Mouse (Mus musculus): ENCODE results near the gene Vwce.

Gene Vwce

DNA sequence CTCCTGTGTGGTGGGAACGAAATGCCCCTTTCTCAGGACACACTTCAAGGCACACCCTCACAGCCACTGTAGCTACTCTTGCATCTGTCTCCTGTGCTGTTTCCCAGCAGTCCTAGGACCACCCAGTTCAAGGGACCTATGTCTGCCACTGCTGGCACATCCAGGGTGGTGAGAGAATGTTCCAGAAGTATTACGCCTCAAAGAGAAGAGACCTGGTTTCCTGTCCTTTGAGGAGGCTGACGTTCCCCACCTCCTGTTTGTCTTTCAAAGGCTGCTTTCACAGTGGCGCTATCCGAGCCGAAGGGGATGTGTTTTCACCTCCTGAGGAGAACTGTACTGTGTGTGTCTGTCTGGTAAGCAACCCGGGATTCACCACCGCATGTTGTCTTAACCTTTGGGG is 14.1 kb downstream of the Vwce start:
- DNase-seq = no peak

DNA sequence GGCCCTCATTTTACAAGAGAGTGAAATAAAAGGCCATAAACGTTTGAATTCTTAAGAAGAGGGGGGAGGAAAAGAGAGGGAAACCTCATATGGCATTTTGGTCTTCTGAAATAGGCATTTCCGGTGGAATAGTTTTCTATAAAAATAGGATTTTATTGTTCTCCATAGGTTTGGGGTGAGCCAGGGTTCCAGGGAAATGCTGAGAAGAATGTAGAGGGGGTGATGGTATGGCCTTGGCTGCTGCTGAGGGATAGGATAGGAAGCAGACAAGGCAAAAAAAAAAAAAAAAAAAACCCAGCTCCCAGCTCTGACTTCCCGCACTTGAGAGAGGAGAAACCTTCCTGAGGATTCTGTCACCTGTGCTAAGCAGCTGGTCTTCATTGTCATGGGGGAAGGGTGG is 22.0 kb downstream of the Vwce start:
- DNase-seq = no peak

DNA sequence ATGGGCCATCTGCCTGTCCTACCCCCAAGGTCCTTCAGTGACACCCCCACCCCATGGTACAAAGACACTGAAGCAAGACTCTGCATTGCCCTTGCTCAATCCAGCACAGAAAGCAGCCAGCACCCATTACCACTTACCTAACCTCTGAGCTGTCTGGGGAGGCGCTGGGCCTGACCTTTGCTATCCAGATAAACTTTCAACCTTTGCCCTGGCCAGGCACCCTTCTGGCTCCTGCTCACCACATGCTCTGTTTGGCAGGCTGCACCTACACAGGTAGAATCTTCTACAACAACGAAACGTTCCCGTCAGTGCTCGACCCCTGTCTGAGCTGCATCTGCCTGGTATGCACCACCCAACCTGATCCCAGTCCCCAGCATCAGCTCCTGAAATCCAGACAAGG is 23.7 kb downstream of the Vwce start:
- DNase-seq = no peak

GRCm38 (mm10) chr19:10658406-10658805 is 24.4 kb downstream of the Vwce start:
- DNase-seq = no peak

DNA sequence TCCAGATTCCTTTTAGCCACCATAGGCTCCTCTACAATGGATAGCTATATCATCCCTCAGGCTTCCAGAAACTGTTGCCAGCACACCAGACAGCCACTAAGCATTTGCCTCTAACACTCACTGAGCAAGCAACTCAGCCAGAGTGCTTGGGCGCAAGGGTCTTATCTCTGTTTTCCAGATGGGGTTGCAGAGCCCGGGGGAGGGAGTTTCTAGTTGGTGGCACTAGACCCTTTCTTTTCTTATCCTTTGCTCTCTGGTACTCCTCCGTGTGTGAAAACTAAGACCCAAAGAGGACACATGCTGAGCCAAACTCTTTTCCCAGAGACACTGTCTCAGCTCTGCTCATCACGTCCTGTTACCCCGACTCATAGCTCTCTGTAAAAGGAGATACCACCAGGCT is 27.4 kb downstream of the Vwce start:
- DNase-seq = no peak

GRCm38 (mm10) chr19:10661919-10662318 is 27.9 kb downstream of the Vwce start:
- DNase-seq = no peak

DNA sequence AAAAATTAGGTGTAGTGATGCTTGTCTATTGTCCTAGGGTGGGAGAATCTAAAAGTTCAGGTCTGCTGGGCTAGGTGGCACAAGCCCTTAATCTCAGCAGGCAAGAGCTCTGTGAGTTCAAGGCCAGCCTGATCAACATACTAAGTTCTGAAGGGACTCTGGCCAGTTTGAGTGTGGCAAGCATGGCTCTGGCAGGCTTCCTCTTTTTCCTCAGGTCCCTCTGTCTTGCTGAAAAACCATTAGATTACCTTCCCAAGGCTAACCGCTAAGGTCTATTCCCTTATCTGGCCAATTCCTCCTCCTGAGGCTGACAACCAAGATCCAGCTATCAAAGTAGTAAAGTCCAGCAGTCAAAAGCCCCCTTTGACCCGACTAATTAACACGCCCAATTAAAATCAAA is 28.7 kb downstream of the Vwce start:
- no peak for DNase-seq

DNA sequence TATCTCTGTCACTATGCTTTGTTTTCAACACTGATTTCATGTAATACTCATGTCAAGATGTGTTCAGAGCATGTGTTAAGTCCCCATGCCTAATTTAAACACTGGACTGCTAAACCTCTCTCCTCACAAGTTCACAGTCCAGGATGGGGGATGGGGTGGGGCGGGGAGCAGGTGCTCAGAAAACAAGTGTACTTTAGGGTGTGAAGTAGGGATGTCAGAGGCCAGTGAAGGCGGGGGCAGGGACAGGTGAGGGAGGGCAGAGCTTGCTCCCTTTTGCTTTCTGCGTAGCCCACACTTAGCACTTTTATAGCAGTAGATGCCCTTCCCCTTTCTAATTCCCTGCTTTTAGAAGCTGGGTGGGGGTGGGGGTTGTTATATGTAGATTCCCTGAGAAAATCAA is 31.1 kb downstream of the Vwce start:
- DNase-seq = no peak

DNA sequence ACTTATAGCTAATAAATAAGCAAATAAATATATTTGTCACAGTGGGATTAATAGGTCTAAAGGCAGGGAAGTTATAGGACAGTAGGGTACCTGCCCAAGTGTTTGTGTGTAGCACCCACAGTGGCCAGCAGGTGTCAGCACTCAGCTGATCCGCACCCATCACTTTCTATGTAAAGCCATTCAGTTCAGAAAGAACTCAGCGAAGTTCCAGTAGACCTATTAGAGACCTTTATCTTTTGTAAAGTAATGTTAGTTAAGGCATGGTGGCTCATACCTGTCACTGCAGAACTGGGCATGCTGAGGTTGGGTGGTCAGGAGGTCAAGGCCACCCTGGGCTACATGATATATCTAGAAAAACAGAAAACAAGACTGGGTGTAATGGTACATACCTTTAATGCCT is 31.5 kb downstream of the Vwce start:
- peak; percentile 65 for DNase-seq

DNA sequence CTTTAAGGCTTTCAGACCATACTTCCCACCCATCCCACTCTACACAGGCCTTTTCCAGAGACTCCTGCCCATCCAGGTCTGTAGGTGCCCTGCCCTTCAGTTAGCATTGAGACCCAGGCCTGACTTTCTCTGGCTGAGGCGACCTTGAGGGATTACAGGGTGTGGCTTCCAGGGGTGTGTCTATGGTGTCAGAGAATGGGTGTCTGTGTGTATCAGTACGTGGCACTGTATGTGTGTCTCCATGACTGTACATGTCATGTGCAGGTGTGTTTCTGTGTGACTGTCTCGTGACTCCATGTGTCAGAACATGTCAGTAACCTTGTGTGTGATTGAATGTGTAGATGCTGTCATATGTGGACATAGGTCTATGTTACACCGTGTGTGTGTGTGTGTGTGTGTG is 37.3 kb downstream of the Vwce start:
- no peak for DNase-seq

GRCm38 (mm10) chr19:10671854-10672417 is 37.9 kb downstream of the Vwce start:
- DNase-seq = no peak

- DNase-seq = no peak
These were observed 39.3 kb downstream of the Vwce start for GRCm38 (mm10) chr19:10673275-10673674.

GRCm38 (mm10) chr19:10676656-10677055 is 42.6 kb downstream of the Vwce start:
- no peak for DNase-seq

DNA sequence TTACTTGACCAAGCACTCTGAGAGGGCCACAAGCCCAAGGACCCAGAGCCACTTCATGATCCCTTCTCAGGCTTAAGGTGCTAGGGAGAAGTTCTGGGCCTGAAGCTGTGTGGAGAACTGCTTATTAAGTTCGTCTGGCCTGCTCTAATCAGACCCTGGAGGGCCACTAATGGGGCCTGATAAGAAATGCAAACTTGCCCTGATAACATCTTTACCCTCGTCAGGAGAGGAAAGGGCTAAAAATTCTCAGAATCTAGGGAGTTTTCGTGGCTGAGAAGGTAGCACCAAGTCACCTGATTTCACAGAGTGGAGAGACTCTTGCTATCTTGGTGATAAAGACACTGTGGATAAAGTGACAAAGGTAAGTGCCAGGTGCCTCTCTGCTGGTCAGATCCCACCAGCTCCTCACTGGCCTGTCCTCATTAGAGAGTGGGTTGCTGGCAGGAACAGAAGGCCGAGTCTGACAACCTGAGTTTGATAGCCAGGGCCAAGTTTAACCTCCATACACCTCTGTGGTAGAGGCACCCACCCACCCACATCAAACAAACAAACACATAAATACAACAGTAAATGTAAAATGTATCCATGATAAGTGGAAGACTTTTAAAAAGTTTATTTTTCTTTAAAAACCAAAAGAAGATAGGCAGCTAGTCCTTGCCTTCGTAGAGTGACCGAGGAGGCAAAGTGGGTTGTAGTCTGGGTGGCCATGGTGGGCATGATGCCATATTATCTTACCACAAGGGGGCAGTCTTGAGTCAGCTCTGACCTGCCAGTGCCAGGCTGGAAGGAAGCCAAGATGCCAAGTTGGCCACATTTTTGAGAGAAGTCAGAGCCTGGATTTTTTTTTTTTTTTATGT is 44.1 kb downstream of the Vwce start, which contains the start of gene Pga5:
TSS of gene Pga5 (minus strand) at position 157 of the 857 bp plus-strand sequence.
- DNase-seq = peak; percentile 79

DNA sequence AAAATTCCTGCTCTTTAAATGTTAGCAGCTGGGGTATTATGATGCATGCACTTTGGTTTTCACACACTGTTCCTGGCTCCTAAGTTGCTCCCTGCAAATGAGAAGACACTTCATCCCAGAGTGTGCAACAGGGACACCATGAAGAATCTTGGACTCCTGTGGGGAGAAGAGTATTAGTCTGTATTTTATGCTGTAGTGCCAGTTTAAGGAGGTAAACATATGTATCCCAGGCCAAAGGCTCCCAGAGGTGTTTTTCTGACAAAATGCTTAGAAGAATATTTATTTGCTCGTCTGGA is 44.7 kb downstream of the Vwce start:
- no peak for DNase-seq

- DNase-seq = no peak
These were observed 47.6 kb downstream of the Vwce start for GRCm38 (mm10) chr19:10681571-10681970.

- no peak for DNase-seq
These were observed 51.1 kb downstream of the Vwce start for GRCm38 (mm10) chr19:10685081-10685480.

GRCm38 (mm10) chr19:10685727-10686126 is 51.7 kb downstream of the Vwce start:
- DNase-seq = no peak

DNA sequence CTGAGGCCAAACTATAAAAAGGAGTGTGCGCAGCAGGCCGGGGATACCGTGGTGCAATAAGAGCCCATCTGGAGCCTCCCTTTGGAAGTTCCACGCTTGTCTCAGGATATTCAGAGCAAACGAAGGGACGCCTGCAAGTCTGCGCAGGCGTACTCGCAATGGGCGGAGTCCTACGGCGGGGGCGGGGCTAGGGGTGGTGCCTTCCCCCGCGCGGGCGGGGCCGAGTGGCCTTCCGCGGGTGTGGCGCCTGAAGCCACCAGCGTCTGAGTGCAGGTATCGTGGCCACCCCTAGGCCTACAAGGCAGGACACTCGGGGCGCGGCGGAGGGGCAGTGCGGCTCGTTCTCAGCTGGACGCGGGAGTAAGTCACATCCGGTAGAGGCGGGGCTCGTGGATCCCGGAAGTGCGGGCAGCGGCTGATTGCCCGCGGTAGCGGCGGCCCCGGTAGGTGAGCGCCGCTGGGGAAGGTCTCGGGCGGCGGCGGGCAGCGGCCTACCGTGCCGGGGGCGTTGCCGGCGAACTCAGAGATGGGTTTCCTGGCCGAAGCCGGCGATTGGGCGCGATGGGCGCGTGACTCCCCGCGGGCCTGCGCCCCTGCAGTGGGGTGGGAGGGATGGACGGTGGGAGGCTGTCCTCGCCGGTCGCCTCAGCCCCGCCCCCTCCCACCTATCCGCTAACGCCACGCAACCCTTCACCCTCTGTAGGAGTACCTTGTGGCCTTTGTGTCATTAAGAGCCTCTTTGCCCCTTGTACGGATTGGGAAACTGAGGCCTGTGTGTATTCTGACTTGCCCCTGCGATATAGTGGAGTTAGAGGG is 54.7 kb downstream of the Vwce start, which contains the start of gene Vps37c:
TSS of gene Vps37c (plus strand) at position 199 of the 816 bp plus-strand sequence.
- DNase-seq = peak; percentile 94

DNA sequence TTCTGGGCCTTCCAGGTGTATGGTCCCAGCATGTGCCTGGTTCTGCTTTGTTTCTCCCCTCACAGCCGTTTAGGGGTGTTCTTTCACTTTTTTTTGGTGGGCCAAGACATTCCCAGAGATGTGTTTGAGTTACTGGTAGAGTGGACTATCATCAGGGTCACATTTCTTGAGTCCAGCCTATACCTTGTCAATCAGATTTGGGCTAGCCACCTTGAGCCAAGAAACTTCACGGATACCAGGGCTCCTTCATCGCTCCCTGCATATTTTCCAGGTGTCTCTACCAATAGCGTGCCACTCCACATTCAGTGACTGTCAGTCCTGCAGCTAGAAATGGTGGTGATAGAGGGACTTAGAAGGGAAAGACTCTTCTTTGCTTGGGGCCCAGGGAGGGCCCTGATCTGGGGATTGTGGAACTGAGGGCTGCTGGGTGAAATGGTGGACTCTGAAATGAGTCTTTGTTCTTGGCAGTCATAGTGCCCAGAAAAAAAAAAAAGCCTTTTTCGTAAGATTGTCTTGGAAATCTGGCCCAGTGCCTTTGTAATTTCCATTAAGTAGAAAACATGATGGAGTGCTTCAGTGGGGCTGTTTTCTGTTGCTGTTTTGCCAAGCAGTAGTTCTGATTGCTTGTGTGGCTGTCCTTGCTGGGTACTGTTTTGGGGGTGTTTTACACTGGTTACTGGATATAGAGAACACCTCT is 55.6 kb downstream of the Vwce start:
- DNase-seq = no peak

DNA sequence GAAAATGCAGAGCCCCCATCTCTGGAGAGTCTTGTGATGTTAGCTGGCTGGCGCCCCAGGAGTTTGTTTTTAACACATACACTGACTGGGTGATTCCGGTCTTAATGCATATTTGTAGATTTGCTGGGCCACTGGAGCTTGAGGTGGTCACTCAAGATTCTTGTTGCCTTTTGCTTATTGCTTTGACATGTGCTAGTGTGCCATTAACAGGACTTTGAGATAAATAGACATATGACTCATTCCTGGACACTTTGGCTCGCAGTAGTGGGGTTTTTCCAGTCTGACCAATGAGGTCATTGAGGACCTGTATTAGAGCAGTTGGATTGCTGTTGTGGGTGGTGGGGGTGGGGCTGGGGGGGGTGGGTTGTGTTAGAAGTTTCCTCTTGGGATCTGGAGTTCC is 56.3 kb downstream of the Vwce start:
- DNase-seq = no peak

- no peak for DNase-seq
These were observed 57.1 kb downstream of the Vwce start for GRCm38 (mm10) chr19:10691121-10691520.

DNA sequence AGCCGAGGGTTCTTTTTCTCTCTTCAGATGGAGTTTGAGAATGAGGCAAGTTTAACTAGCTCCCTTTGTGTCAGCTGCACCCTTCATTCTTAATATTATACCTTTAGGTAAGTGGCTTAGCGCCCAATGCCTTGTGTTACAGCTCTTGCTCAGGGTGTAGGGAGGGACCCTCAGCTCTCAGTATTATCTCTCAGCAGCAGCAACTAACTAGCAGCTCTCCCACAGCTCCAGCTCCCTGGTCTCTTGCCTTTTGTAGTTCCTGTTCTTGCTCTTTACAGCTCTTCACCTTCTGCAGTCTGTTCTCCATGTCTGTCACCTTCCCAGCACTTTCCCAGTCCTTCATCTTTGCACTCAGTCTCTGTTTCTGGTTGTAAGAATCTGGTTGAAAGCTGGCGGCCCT is 57.6 kb downstream of the Vwce start:
- DNase-seq = no peak

Data from embryo, embryonic 11 days (tissue).